Mouse (Mus musculus): Measurements from ENCODE around the gene Avpr2. TPM values are rescaled to one million over a fixed set of nuclear protein-coding genes. Genes with fewer than 3 reads are reported as not detected.

Avpr2 gene
- polyA plus RNA-seq, 1 experiment from 2014 or later, result 0.30 TPM

DNA sequence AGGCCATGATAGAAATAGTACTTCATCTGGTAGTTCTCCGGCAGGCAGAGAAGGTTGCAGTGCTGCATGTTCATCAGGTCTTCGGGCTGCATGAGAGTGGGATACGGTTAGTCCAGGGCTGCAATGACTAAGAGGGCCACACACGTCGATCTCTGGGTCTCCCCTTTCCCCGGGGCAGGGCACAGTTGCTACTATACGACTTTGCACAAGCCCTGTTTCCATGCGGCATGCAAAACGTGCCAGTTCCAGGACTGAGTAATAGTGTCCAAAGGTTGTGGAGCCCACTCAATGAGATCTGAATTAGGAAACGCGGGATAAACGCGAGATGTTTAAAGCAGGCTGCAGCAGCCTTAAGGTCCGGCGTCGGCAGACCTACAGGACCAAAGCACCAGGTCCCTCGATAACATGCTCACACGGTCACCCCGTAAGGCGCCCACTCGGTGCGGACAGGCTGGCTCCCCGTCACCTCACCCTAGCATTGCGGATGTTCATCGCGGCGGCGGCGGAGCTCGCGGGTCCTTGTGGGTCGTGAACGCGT lies 29.5 kb downstream of the Avpr2 start:
- H3K27ac ChIP-seq, result peak overlapping the region; percentile 83
- no peaks in the 10 kb centered on the region for H3K9me3 ChIP-seq
- peaks cover 8% of the 10 kb centered on the region for H3K4me1 ChIP-seq
- peak overlapping the region; percentile 60 for H3K4me3 ChIP-seq
- H3K36me3 ChIP-seq (replicated peaks), result no peaks in the 10 kb centered on the region
- ATAC-seq (replicated peaks), result peak; percentile 38; the same call in 1 of the 2 replicates
- H3K4me2 ChIP-seq, result peak overlapping the region; percentile 75
- WGBS, result 18% methylated on average over 34 of the region's 34 CpGs
- H3K27me3 ChIP-seq (replicated peaks), result no peaks in the 10 kb centered on the region
- peak overlapping the region; percentile 63 for H3K9ac ChIP-seq

DNA sequence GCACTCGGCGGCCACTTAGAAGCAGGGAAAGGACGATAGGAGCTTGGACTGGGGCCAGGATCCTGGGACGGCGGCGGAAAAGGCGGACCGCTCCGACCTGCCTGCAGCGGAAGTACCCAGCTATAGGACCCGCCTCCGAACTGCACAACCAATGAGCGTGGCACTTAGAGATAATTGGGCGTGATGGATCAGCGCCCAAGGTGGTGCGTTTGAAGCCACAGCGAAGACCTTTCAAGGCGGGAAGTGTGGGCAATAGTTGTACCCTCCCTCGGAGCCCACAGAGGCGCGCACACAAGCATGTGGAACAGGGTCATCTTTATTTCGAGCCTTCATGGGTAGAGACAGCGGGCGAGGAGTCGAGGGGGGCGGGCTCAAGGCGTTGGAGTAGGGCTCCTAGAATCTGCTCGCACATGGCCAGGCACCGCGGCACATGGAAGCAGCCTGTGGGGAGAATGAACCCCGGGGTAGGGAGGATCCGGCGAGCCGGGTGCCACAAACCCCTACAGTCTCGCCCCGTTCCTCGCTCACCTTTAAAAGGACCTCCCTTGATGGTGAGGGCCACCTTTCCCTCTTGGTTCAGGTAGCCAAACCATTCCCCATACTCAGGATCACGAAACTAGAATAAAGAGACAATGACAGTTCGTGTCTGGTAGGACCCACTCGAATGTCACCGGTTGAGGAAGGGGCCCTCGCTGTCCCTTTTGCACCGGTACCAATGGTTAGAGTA lies 30.1 kb downstream of the Avpr2 start, which contains the start of the genes Arhgap4 and Naa10:
TSS of gene Arhgap4 (minus strand) at position 48 of the 727 bp plus-strand sequence.
TSS of gene Naa10 (minus strand) at position 122 of the 727 bp plus-strand sequence.
- Histone ChIP-seq H3K4me1 (peaks cover 8% of the 10 kb centered on the region), H3K27ac (peak within 1 kb of the TSS; percentile 83), H3K9ac (peak within 1 kb of the TSS; percentile 63), H3K9me3 (no peaks in the 10 kb centered on the region), H3K4me2 (peak within 1 kb of the TSS; percentile 75), H3K4me3 (peak within 1 kb of the TSS; percentile 60), H3K36me3 (replicated peaks) (no peaks in the 10 kb centered on the region), H3K27me3 (replicated peaks) (no peaks in the 10 kb centered on the region)
- ATAC-seq (replicated peaks), result peak; percentile 99
- 25% methylated on average over 43 of the region's 43 CpGs for WGBS

DNA sequence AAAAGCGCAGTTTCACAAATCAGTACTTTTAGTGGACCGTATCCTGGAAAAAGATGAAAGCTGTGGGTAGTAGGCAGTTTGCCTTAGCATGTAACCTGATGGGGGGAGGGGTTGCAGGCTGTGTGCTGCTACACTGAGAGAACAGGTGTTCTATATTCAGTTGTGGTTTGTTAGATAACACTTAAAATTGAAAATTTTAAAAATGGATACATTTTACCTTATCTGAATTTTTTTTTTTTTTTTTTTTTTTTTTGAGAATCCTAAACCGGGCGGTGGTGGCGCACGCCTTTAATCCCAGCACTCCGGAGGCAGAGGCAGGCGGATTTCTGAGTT lies 30.6 kb downstream of the Avpr2 start:
- peak overlapping the region; percentile 83 for H3K27ac ChIP-seq
- peak overlapping the region; percentile 63; the same call in 1 of the 2 replicates for H3K9ac ChIP-seq
- H3K4me2 ChIP-seq, result peak overlapping the region; percentile 75
- no peaks in the 10 kb centered on the region for H3K9me3 ChIP-seq
- H3K4me1 ChIP-seq, result peaks cover 8% of the 10 kb centered on the region
- H3K27me3 ChIP-seq (replicated peaks), result no peaks in the 10 kb centered on the region
- peak overlapping the region; percentile 60 for H3K4me3 ChIP-seq
- ATAC-seq (replicated peaks), result 0 out of 2 replicates have a peak, but pooled peaks have one; percentile 24
- H3K36me3 ChIP-seq (replicated peaks), result no peaks in the 10 kb centered on the region
- WGBS, result 72% methylated on average over 8 of the region's 8 CpGs

DNA sequence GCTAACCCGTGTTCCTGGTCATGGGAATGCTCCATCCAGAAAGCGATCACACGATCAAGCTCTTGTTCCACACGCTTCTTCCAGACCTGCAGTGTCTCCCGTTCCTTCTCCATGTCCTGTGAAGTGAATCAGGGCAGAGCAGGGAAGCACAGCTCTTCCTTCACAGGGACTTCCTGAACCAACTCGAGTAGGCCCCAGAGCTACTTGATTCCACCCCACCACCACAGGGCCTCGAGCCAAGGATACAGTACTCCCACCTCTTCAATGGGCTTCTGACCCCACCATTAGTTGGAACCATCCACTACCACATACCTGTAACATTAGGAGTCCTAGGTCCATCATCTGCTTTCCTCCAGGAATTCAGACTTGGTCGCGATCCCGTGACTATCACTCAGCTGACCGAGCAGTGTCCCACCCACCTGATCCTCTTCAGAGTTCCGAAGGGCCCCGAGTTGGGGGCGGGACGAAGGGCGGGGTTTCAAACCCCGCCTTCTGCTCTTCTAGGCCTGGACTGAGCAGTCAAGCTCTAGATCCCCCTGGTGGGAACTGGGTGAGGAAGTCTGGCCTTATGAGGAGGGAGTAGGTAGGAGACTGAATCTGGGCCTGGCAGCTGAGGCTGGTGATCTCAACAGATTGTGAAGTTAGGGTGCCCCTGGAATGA lies 38.6 kb downstream of the Avpr2 start, which contains the start of gene Renbp:
TSS of gene Renbp (minus strand) at position 449 of the 661 bp plus-strand sequence.
- WGBS, result 40% methylated on average over 17 of the region's 17 CpGs
- Histone ChIP-seq H3K4me2 (no peak within 1 kb of the TSS), H3K9ac (no peak within 1 kb of the TSS), H3K27me3 (replicated peaks) (no peaks in the 10 kb centered on the region), H3K36me3 (replicated peaks) (no peaks in the 10 kb centered on the region), H3K9me3 (no peaks in the 10 kb centered on the region), H3K4me1 (no peaks in the 10 kb centered on the region), H3K27ac (no peak within 1 kb of the TSS), H3K4me3 (no peak within 1 kb of the TSS)
- ATAC-seq (replicated peaks), result no peak; the same call in 1 of the 2 replicates

DNA sequence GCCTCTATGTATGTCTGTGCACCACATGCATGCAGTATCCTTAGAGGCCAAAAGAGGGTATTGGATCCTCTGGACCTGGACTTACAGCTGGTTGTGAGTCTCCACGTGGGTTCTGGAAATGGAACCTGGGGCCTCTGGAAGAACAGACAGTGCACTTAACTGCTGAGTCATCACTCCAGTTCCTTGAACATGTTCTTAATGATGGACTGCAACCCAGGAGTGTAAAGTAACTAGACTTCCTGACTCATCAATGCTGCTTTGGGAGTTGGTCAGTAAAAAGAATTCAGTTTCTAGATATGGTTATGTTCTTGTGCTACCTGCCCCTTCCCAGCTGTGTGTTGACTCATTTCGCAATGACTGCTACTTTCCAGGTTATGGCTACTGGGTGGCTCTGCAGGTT lies 40.0 kb downstream of the Avpr2 start:
- Histone ChIP-seq H3K4me3 (no peak overlapping the region), H3K4me1 (no peaks in the 10 kb centered on the region), H3K27ac (no peak overlapping the region), H3K27me3 (replicated peaks) (no peaks in the 10 kb centered on the region), H3K4me2 (no peak overlapping the region), H3K9ac (no peak overlapping the region), H3K9me3 (no peaks in the 10 kb centered on the region), H3K36me3 (replicated peaks) (no peaks in the 10 kb centered on the region)
- 79% methylated on average over 2 of the region's 2 CpGs for WGBS
- ATAC-seq (replicated peaks), result no peak

DNA sequence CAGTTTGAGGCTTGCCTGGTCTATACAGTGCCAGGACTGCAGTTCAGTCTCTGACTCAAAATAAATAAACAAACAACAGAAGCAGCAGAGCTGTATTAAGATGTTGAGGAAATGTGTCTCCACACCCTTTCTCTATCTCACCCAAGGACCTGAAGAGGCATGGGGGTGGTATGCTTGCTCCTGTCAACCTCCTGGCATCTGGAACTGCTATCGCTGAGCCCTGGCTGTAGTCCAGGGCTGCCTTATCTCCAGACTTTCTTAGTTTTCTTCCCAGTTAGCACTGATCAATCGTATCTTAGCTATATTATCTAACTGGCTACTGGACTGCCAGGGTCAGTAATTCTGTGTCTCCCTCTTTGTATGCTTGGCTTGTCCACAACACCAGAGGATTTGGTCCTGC lies 50.0 kb downstream of the Avpr2 start:
- Histone ChIP-seq H3K4me2 (no peak overlapping the region), H3K27ac (no peak overlapping the region), H3K27me3 (replicated peaks) (no peaks in the 10 kb centered on the region), H3K36me3 (replicated peaks) (peaks cover 23% of the 10 kb centered on the region), H3K4me1 (no peaks in the 10 kb centered on the region), H3K9ac (no peak overlapping the region), H3K4me3 (no peak overlapping the region), H3K9me3 (no peaks in the 10 kb centered on the region)
- ATAC-seq (replicated peaks), result no peak
- WGBS, result 95% methylated on average over 2 of the region's 2 CpGs

DNA sequence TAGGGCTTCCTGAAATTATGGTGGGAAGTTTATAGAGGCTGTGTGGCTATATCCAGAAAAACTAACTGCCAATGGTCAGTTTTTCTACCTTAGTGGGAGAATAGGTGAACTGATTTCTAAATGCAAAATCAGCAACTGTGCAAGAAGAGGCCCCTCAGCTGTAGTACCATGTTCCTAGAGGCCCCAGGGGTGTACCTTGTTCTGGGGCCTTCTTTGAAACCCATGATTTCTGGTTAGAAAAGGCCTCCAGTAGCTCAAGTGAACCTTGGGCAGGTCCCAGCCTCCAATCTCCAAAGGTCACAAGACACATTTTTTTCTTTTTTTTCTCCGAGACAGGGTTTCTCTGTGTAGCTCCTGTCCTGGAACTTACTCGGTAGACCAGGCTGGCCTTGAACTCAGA lies 50.4 kb downstream of the Avpr2 start:
- Histone ChIP-seq H3K9ac (no peak overlapping the region), H3K36me3 (replicated peaks) (peaks cover 28% of the 10 kb centered on the region), H3K27ac (no peak overlapping the region), H3K9me3 (no peaks in the 10 kb centered on the region), H3K4me3 (no peak overlapping the region), H3K27me3 (replicated peaks) (no peaks in the 10 kb centered on the region), H3K4me2 (no peak overlapping the region), H3K4me1 (no peaks in the 10 kb centered on the region)
- WGBS, result 90% methylated on average over 2 of the region's 2 CpGs
- ATAC-seq (replicated peaks), result no peak

Other genes with a start within 250 kb of the Avpr2 start
- 179 and 188 TPM in 2 replicates for gene Pnck, start 232.0 kb upstream of the Avpr2 start, polyA plus RNA-seq (2015; fragmentation: Nextera tagmentation; extraction: Ambion mirVana)
- gene Slc6a8, start 219.0 kb upstream of the Avpr2 start, polyA plus RNA-seq (2015; fragmentation: Nextera tagmentation; extraction: Ambion mirVana), result 6.6 and 7.4 TPM in 2 replicates
- gene Bcap31, start 175.9 kb upstream of the Avpr2 start, polyA plus RNA-seq (2015; fragmentation: Nextera tagmentation; extraction: Ambion mirVana), result 112 and 115 TPM in 2 replicates
- gene Abcd1, start 175.5 kb upstream of the Avpr2 start, polyA plus RNA-seq (2015; fragmentation: Nextera tagmentation; extraction: Ambion mirVana), result 12.8 and 13.5 TPM in 2 replicates
- 0.23 and 0.35 TPM in 2 replicates for gene Plxnb3, start 135.0 kb upstream of the Avpr2 start, polyA plus RNA-seq (2015; fragmentation: Nextera tagmentation; extraction: Ambion mirVana)
- gene Srpk3, start 117.7 kb upstream of the Avpr2 start, polyA plus RNA-seq (2015; fragmentation: Nextera tagmentation; extraction: Ambion mirVana), result 1.6 and 2.1 TPM in 2 replicates
- gene Idh3g, start 105.2 kb upstream of the Avpr2 start, polyA plus RNA-seq (2015; fragmentation: Nextera tagmentation; extraction: Ambion mirVana), result 258 and 267 TPM in 2 replicates
- 134 and 140 TPM in 2 replicates for gene Ssr4, start 105.1 kb upstream of the Avpr2 start, polyA plus RNA-seq (2015; fragmentation: Nextera tagmentation; extraction: Ambion mirVana)
- gene Pdzd4, start 67.1 kb upstream of the Avpr2 start, polyA plus RNA-seq (2015; fragmentation: Nextera tagmentation; extraction: Ambion mirVana), result 5.6 and 5.9 TPM in 2 replicates
- 98.6 and 120 TPM in 2 replicates for gene L1cam, start 4.0 kb downstream of the Avpr2 start, polyA plus RNA-seq (2015; fragmentation: Nextera tagmentation; extraction: Ambion mirVana)
- gene Arhgap4, start 29.8 kb downstream of the Avpr2 start, polyA plus RNA-seq (2015; fragmentation: Nextera tagmentation; extraction: Ambion mirVana), result 4.0 and 4.6 TPM in 2 replicates
- 84.8 and 86.9 TPM in 2 replicates for gene Naa10, start 29.8 kb downstream of the Avpr2 start, polyA plus RNA-seq (2015; fragmentation: Nextera tagmentation; extraction: Ambion mirVana)
- 10.9 and 11.1 TPM in 2 replicates for gene Renbp, start 38.7 kb downstream of the Avpr2 start, polyA plus RNA-seq (2015; fragmentation: Nextera tagmentation; extraction: Ambion mirVana)
- 52.6 and 54.0 TPM in 2 replicates for gene Hcfc1, start 74.3 kb downstream of the Avpr2 start, polyA plus RNA-seq (2015; fragmentation: Nextera tagmentation; extraction: Ambion mirVana)
- gene Irak1, start 131.8 kb downstream of the Avpr2 start, polyA plus RNA-seq (2015; fragmentation: Nextera tagmentation; extraction: Ambion mirVana), result 44.0 and 48.7 TPM in 2 replicates
- gene Opn1mw, start 235.4 kb downstream of the Avpr2 start, polyA plus RNA-seq (2015; fragmentation: Nextera tagmentation; extraction: Ambion mirVana), result not detected in 2 replicates
- gene Mecp2, start 243.3 kb downstream of the Avpr2 start, polyA plus RNA-seq (2015; fragmentation: Nextera tagmentation; extraction: Ambion mirVana), result 15.7 and 17.0 TPM in 2 replicates